Mouse (Mus musculus) gastrocnemius, postnatal 4 days (tissue): ENCODE measurements around the gene Pced1a. TPM values are rescaled to one million over a fixed set of nuclear protein-coding genes. Genes with fewer than 3 reads are reported as not detected.
"Not testable (repeated sequence)": the region's sequence is repeated elsewhere in the genome, so short reads cannot be mapped to it uniquely, and the experiment has no call there.

Experiments used
- DNase-seq, 2 experiments: peaks; one replicate each; pipeline ENCODE4 v3.0.0; 2021 to 2022; ENCODE audit warnings: low spot score in 2 of 2, mixed read lengths in 2 of 2
- total RNA-seq, 2 experiments: library from RNA; stranded (reverse); gene quantifications; 2 replicates each; pipeline ENCODE4 v1.2.3; 2021

Gene Pced1a
- total RNA-seq, 2 experiments from 2014 or later = 10.6 to 11.6 TPM

GRCm38 (mm10) chr2:130395696-130396095 lies 28.8 kb downstream of the Pced1a start:
- DNase-seq = no peak

- DNase-seq = no peak
Observed at GRCm38 (mm10) chr2:130392836-130393235, 31.7 kb downstream of the Pced1a start.

GRCm38 (mm10) chr2:130390993-130391625 lies 33.4 kb downstream of the Pced1a start:
- DNase-seq = no peak

GRCm38 (mm10) chr2:130388796-130389195 lies 35.7 kb downstream of the Pced1a start:
- no peak for DNase-seq

GRCm38 (mm10) chr2:130386212-130386611 lies 38.3 kb downstream of the Pced1a start:
- no peak for DNase-seq

- DNase-seq = no peak
Observed at GRCm38 (mm10) chr2:130383895-130384294, 40.6 kb downstream of the Pced1a start.

GRCm38 (mm10) chr2:130383205-130383604 lies 41.3 kb downstream of the Pced1a start:
- DNase-seq = no peak

- DNase-seq = no peak
Observed at GRCm38 (mm10) chr2:130374951-130375350, 49.5 kb downstream of the Pced1a start.

- DNase-seq = not testable (repeated sequence)
Observed at GRCm38 (mm10) chr2:130373026-130373425, 51.5 kb downstream of the Pced1a start.

GRCm38 (mm10) chr2:130367386-130367785 lies 57.1 kb downstream of the Pced1a start:
- DNase-seq = no peak

Other genes with a start within 250 kb of the Pced1a start
- 100 to 1,000 TPM; 188 to 199 TPM for gene Snrpb, start 245.3 kb downstream of the Pced1a start, total RNA-seq
- gene Tmc2, start 229.5 kb downstream of the Pced1a start, total RNA-seq = not detected
- gene Nop56, start 150.3 kb downstream of the Pced1a start, total RNA-seq = 10 to 100 TPM; 66.9 to 84.6 TPM
- 100 to 1,000 TPM; 282 to 290 TPM for gene Idh3b, start 140.2 kb downstream of the Pced1a start, total RNA-seq
- gene Ebf4, start 129.5 kb downstream of the Pced1a start, total RNA-seq = 1 to 10 TPM; 2.1 to 2.7 TPM
- gene Cpxm1, start 27.1 kb downstream of the Pced1a start, total RNA-seq = 10 to 100 TPM; 19.7 to 19.9 TPM
- not detected for gene Gm28372, start 19.5 kb downstream of the Pced1a start, total RNA-seq
- not detected for gene 1700020A23Rik, start 19.4 kb downstream of the Pced1a start, total RNA-seq
- not detected for gene Tmem239, start 18.2 kb downstream of the Pced1a start, total RNA-seq
- gene Vps16, start 362 bp downstream of the Pced1a start, total RNA-seq = 10 to 100 TPM; 37.3 to 44.6 TPM
- 10 to 100 TPM; 73.2 to 74.7 TPM for gene Ptpra, start 25.6 kb upstream of the Pced1a start, total RNA-seq
- gene Mrps26, start 139.0 kb upstream of the Pced1a start, total RNA-seq = 10 to 100 TPM; 51.9 to 60.9 TPM
- not detected for gene Oxt, start 151.5 kb upstream of the Pced1a start, total RNA-seq
- not detected for gene Avp, start 157.9 kb upstream of the Pced1a start, total RNA-seq
- 1 to 10 TPM; 7.3 to 8.2 TPM for gene Fastkd5, start 205.3 kb upstream of the Pced1a start, total RNA-seq
- gene Ubox5, start 205.3 kb upstream of the Pced1a start, total RNA-seq = 1 to 10 TPM; 5.9 TPM
- 1 to 10 TPM; 5.8 to 6.2 TPM for gene Lzts3, start 218.1 kb upstream of the Pced1a start, total RNA-seq
- gene Ddrgk1, start 240.0 kb upstream of the Pced1a start, total RNA-seq = 10 to 100 TPM; 77.2 to 85.1 TPM
- gene Itpa, start 242.9 kb upstream of the Pced1a start, total RNA-seq = 10 to 100 TPM; 21.5 to 22.8 TPM